Mouse (Mus musculus) heart, embryonic 16.5 days (tissue): ENCODE data around the gene Celf2. TPM values are rescaled to one million over a fixed set of nuclear protein-coding genes. Genes with fewer than 3 reads are reported as not detected.

Source experiments
- ATAC-seq: fragments of 200-750 bp; cut with Nextera tagmentation; replicated peaks from 2 replicates; pipeline ENCODE4 v1.8.0; 2017; ENCODE audit warnings: moderate number of reproducible peaks; ENCODE audit not compliant: insufficient read depth, low FRiP score; ENCODE audit errors: extremely low read depth
- H3K27ac ChIP-seq: fragments of 300-500 bp; sonication (generic); 2 replicates; pipeline ENCODE4 v1.5.1; 2014; ENCODE audit warnings: mild to moderate bottlenecking, low read length, control low read depth, moderate library complexity
- H3K27me3 ChIP-seq: fragments of 300-500 bp; sonication (generic); 2 replicates; pipeline ENCODE4 v1.6.1; 2014; ENCODE audit warnings: low read length, mixed read lengths; ENCODE audit not compliant: control insufficient read depth, insufficient read depth
- H3K36me3 ChIP-seq: fragments of 300-500 bp; sonication (generic); 2 replicates; pipeline ENCODE4 v1.6.1; 2014; ENCODE audit not compliant: control insufficient read depth, insufficient read depth
- H3K4me1 ChIP-seq: fragments of 300-500 bp; sonication (generic); 2 replicates; pipeline ENCODE4 v1.6.1; 2014; ENCODE audit warnings: low read length, mixed read lengths; ENCODE audit not compliant: control insufficient read depth, insufficient read depth
- H3K4me2 ChIP-seq: fragments of 300-500 bp; sonication (generic); 2 replicates; pipeline ENCODE4 v1.6.1; 2014; ENCODE audit warnings: low read depth, mild to moderate bottlenecking, control low read depth, low read length
- H3K4me3 ChIP-seq: fragments of 300-500 bp; sonication (generic); 2 replicates; pipeline ENCODE4 v1.5.1; 2014; ENCODE audit warnings: mild to moderate bottlenecking, control low read depth, low read length
- H3K9ac ChIP-seq: fragments of 300-500 bp; sonication (generic); 2 replicates; pipeline ENCODE4 v1.6.1; 2014; ENCODE audit warnings: low read length, control low read depth
- H3K9me3 ChIP-seq: fragments of 300-500 bp; sonication (generic); replicated peaks from 2 replicates; pipeline ENCODE4 v1.6.1; 2016; ENCODE audit warnings: low read length; ENCODE audit not compliant: control insufficient read depth
- WGBS: fragments of 180-500 bp; shearing (Covaris S2); extraction: QIAGEN DNeasy Blood & Tissue Kit; methylation state at CpG from one replicate; pipeline ENCODE4 v1.1.7; 2014; 5-methylcytosine and 5-hydroxymethylcytosine counted together
- polyA plus RNA-seq: library from polyadenylated mRNA; unstranded; fragments of >200 nt; fragmentation: Nextera tagmentation; extraction: Ambion mirVana; gene quantifications from 2 replicates; pipeline ENCODE4 v1.2.1, GENCODE M21; 2015

The Celf2 gene
- polyA plus RNA-seq, 1 experiment from 2014 or later, result 70.2 TPM

DNA sequence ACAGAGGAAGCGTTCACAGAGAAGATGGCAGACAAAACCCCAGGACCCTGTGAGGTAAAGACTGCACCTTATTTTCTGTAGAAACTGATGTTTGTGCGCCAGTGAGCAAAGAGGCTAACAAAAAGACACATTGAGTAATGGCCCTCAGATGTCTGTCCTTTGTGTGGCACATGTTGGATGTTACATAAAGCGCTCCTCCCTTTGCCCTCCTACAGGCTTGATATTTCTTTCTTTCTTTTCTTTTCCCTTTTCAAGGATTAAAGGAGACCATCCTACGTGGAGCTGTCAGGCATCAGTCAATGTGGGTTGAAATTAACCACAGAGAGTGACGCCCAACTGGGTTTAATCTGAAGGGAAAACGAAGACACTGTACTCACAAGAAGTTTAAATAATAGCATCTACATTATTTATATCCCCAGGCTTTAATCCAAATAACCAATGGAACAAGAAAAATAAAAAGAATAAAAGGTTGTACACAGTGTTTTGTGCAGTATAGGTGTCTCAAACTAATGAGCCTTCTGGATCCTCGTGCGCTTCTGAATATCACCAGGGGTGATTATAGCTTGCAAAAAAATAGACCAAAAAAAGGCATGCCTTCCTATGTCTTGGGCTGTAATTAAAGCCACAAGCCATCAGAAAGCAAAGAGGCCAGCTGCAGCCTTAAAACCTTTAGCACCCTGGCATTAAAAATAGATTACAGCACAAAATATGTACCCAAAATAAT, 21.3 kb upstream of the Celf2 start:
- H3K36me3 ChIP-seq, result no peaks in the 10 kb centered on the region
- H3K27me3 ChIP-seq, result no peaks in the 10 kb centered on the region
- WGBS, result 81% methylated on average over 8 of the region's 8 CpGs
- no peaks in the 10 kb centered on the region for H3K9me3 ChIP-seq
- H3K9ac ChIP-seq, result no peak overlapping the region
- H3K4me2 ChIP-seq, result no peak overlapping the region
- H3K4me1 ChIP-seq, result peaks cover 4% of the 10 kb centered on the region
- ATAC-seq, result no peak
- H3K27ac ChIP-seq, result no peak overlapping the region
- H3K4me3 ChIP-seq, result no peak overlapping the region

DNA sequence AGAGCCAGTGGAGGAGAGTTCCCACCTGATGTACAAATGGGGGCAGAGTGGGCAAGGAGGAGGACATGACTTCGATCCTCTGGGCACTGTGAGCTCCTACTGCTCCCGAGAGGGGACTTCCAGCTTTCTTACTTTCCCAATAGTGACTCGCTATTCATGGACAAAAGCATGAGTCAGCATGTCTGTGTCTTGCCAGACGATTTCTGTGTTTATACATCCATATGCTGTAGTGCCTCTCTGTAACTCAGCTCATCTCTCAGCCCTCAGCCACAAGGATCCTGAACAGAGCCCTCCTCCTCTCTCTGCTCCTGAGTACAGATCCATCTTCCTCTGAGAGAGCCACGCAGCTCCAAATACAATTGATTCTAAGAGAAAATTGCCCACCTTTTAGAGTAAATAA, 20.3 kb upstream of the Celf2 start:
- H3K9me3 ChIP-seq, result no peaks in the 10 kb centered on the region
- H3K4me2 ChIP-seq, result no peak overlapping the region
- 47% methylated on average over 5 of the region's 5 CpGs for WGBS
- peaks cover 4% of the 10 kb centered on the region for H3K4me1 ChIP-seq
- H3K27ac ChIP-seq, result no peak overlapping the region
- no peak overlapping the region for H3K4me3 ChIP-seq
- ATAC-seq, result no peak
- no peaks in the 10 kb centered on the region for H3K36me3 ChIP-seq
- no peaks in the 10 kb centered on the region for H3K27me3 ChIP-seq
- no peak overlapping the region for H3K9ac ChIP-seq

GRCm38 (mm10) chr2:7526696-7527095, 17.3 kb upstream of the Celf2 start:
- Histone ChIP-seq H3K27me3 (no peaks in the 10 kb centered on the region), H3K4me1 (peaks cover 4% of the 10 kb centered on the region; the same call in 1 of the 2 replicates), H3K4me2 (peak overlapping the region; percentile 23; the same call in 1 of the 2 replicates), H3K9ac (no peak overlapping the region), H3K9me3 (no peaks in the 10 kb centered on the region), H3K4me3 (no peak overlapping the region), H3K36me3 (no peaks in the 10 kb centered on the region), H3K27ac (peak overlapping the region; percentile 16; the same call in 1 of the 2 replicates)
- ATAC-seq, result no peak
- 30% methylated on average over 6 of the region's 6 CpGs for WGBS

GRCm38 (mm10) chr2:7519473-7519872, 10.1 kb upstream of the Celf2 start:
- ATAC-seq, result no peak

GRCm38 (mm10) chr2:7493420-7493819, 15.9 kb downstream of the Celf2 start:
- Histone ChIP-seq H3K27me3 (no peaks in the 10 kb centered on the region), H3K9ac (no peak overlapping the region), H3K4me3 (no peak overlapping the region), H3K9me3 (no peaks in the 10 kb centered on the region), H3K27ac (no peak overlapping the region), H3K36me3 (no peaks in the 10 kb centered on the region), H3K4me1 (no peaks in the 10 kb centered on the region), H3K4me2 (no peak overlapping the region)
- ATAC-seq, result no peak

More at GRCm38 (mm10) chr2:7519473-7519872, 10.1 kb upstream of the Celf2 start:
- Histone ChIP-seq H3K27ac (no peak overlapping the region), H3K9ac (no peak overlapping the region), H3K36me3 (no peaks in the 10 kb centered on the region), H3K4me1 (no peaks in the 10 kb centered on the region), H3K4me3 (no peak overlapping the region), H3K27me3 (no peaks in the 10 kb centered on the region), H3K4me2 (no peak overlapping the region), H3K9me3 (no peaks in the 10 kb centered on the region)
- WGBS, result 65% methylated on average over 1 of the region's 1 CpGs

DNA sequence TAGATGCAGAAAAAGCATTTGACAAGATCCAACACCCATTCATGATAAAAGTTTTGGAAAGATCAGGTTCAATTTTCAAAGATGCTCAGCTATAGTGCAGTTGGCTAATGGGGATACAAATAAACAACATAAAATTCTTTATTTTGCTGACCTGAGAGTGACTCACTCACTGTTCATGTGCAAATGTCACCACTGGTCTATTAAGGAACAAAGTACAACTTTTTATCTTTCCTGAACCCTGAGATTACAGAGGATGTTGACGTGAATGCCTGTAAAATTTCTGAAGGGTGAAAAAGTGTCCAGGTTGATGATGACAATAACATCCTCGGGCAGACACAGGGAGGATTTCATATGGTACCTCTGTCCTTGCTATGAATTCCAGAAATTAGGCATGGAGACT, 24.4 kb downstream of the Celf2 start:
- H3K4me2 ChIP-seq, result no peak overlapping the region
- no peaks in the 10 kb centered on the region for H3K36me3 ChIP-seq
- ATAC-seq, result no peak
- no peak overlapping the region for H3K27ac ChIP-seq
- H3K4me3 ChIP-seq, result no peak overlapping the region
- no peak overlapping the region for H3K9ac ChIP-seq
- no peaks in the 10 kb centered on the region for H3K27me3 ChIP-seq
- WGBS, result 61% methylated on average over 2 of the region's 2 CpGs
- H3K4me1 ChIP-seq, result no peaks in the 10 kb centered on the region
- H3K9me3 ChIP-seq, result no peaks in the 10 kb centered on the region

GRCm38 (mm10) chr2:7482062-7482461, 27.3 kb downstream of the Celf2 start:
- H3K36me3 ChIP-seq, result no peaks in the 10 kb centered on the region
- ATAC-seq, result no peak
- H3K27ac ChIP-seq, result no peak overlapping the region
- H3K27me3 ChIP-seq, result no peaks in the 10 kb centered on the region
- no peak overlapping the region for H3K4me3 ChIP-seq
- no peak overlapping the region for H3K4me2 ChIP-seq
- H3K9ac ChIP-seq, result no peak overlapping the region
- no peaks in the 10 kb centered on the region for H3K9me3 ChIP-seq
- 69% methylated on average over 4 of the region's 4 CpGs for WGBS
- H3K4me1 ChIP-seq, result no peaks in the 10 kb centered on the region

DNA sequence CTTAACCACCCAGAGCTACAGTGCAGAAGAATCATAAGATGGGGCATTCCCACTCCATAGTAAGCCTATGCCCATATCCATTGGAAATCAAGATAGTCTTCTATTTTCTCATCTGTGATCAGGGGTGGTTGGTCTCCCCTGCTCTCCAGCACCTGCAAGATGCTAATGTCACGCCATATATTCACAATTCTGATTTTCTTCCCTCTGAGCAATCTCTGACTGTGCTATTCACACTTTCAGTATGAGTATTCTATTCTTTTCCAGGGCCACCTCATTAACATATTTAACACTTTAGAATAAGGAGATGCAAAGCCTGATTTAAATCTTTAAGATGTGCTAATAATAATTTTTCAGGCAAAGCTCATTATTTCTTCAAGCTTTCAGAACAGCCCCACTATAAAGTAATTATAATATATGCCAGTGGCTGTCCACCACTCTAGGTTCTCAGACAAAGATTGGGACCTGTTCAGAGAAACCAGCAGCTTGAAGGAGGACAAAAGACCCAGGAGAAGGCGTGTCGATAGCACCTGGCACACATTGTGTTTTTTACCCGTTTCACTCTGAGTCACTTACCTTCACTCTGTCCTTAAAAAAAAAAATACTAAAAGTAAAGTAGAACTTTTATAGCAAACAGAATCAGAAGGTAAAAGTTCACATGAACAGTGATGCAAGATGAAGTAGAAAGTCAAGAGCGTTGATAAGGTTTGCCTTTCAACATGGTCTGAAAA, 48.9 kb downstream of the Celf2 start:
- Histone ChIP-seq H3K27ac (no peak overlapping the region), H3K4me1 (no peaks in the 10 kb centered on the region), H3K27me3 (no peaks in the 10 kb centered on the region), H3K9ac (no peak overlapping the region), H3K4me2 (no peak overlapping the region), H3K4me3 (no peak overlapping the region), H3K36me3 (no peaks in the 10 kb centered on the region), H3K9me3 (no peaks in the 10 kb centered on the region)
- 75% methylated on average over 5 of the region's 5 CpGs for WGBS
- no peak for ATAC-seq

DNA sequence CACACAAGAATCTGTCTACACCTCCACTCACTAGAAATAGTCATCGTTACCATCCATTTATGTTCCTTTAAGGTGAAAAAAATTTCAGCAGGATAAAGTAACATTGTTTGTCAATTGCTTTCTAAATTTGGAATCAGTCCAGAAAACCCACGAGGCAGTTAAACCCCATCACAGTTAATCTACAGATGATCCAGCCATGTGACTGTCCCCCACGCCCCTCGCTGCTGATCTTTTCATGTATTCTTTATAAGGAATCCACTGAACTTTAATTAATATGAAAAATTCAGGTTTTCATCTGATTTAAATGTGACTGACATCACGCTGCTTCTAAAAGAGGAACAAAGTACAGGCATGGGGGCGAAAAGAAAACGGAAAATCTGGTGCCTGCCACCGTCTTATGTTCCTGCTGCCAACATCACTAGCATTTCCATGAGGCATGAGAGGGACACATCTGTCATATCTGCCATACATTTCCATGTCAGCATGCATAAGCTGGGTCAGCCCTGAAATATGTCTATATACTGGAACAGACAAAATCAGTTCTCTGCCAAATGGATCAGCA, 70.6 kb downstream of the Celf2 start:
- Histone ChIP-seq H3K9me3 (no peaks in the 10 kb centered on the region), H3K27me3 (no peaks in the 10 kb centered on the region), H3K27ac (no peak overlapping the region), H3K36me3 (no peaks in the 10 kb centered on the region), H3K9ac (no peak overlapping the region), H3K4me2 (no peak overlapping the region), H3K4me3 (no peak overlapping the region), H3K4me1 (no peaks in the 10 kb centered on the region)
- no peak for ATAC-seq
- WGBS, result 74% methylated on average over 8 of the region's 8 CpGs
